Mouse (Mus musculus) megakaryocyte progenitor cell, adult 5-6 weeks (primary cell): Measurements from ENCODE around the gene Ltb. TPM values are rescaled to one million over a fixed set of nuclear protein-coding genes. Genes with fewer than 3 reads are reported as not detected.
A peak's percentile ranks its signal among the peaks of the same experiment; 100 is the strongest.
"Not testable (repeated sequence)": the region's sequence is repeated elsewhere in the genome, so short reads cannot be mapped to it uniquely, and the experiment has no call there.

Source experiments
- ATAC-seq: replicated peaks from 2 replicates; pipeline ENCODE4 v1.8.0; 2016; ENCODE audit warnings: mild to moderate bottlenecking, moderate TSS enrichment, inconsistent platforms; ENCODE audit not compliant: poor library complexity
- total RNA-seq, 2 experiments: library from RNA; stranded (forward) in 1 of 2; stranded (reverse) in 1 of 2; fragments of 157-497, 149-512 nt in 1 of 2; fragments of 200-1000 nt in 1 of 2; gene quantifications; 2 replicates each; pipeline versions ENCODE4 v1.2.3 to v1.2.4; 2015 to 2017

Ltb gene
- total RNA-seq, 2 experiments from 2014 or later: 0.81 to 4.4 TPM

DNA sequence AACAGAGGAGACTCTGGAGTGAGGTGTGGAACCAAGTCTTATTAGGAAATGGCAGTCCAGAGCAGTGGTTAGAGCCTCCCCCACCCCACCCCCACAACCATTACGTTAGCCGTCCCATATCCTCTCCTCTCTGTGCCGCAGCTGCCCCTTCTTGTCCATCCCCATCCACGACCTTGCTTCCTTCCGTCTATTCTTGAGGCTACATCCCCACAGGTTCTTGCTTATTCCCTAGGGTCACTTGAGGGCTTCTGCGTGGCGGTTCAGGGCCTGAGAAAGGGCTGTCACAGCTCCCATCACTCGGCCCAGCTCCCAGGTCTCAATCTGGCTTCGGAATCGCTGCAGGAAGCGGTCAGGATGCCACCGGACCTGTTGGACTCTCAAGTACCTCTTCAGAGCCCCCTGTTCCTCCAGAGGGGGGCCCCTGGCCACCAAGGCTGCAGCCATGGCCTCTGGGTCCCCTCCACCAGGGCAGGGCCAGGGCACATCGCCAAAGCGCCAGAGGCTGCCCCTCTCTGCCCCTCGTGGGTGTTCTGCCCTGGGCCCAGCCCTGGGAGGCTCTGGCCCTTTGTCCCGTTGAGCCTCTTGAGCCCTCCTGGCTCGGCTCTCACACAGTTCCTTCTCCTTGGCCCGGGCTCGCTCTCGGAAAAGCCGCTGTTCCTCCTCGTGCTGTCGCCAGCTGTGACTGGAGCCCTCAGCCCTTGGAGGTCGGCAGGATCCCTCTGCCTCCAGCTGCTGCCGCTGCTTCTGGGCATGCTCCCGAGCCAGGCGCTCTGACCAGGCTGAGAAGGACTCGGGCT, 26.1 kb downstream of the Ltb start, which contains the start of gene Gm16181:
Gene Gm16181 (plus strand): TSS at position 679 of the 797 bp plus-strand sequence.
- peak; percentile 12; the same call in 1 of the 2 replicates for ATAC-seq

DNA sequence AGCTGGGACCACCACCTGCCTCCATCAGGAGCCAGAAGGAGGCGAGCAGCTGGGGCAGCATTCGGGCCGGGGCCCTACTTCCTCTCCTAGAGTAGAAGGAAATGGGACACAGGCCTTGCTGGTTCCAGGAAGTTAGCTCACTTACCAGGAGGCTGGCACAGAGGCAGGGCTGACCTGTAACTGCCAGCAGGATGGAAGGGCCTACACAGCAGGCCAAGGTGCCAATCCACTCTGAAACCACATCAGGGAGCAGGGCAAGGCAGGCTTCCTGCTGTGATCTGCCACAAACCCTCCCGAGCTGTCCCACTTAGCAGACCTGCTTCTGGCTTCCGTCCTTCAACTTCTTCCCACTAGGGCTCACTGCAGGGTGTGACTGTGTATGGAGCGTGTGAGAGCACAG, 28.1 kb downstream of the Ltb start:
- ATAC-seq: peak; percentile 49

DNA sequence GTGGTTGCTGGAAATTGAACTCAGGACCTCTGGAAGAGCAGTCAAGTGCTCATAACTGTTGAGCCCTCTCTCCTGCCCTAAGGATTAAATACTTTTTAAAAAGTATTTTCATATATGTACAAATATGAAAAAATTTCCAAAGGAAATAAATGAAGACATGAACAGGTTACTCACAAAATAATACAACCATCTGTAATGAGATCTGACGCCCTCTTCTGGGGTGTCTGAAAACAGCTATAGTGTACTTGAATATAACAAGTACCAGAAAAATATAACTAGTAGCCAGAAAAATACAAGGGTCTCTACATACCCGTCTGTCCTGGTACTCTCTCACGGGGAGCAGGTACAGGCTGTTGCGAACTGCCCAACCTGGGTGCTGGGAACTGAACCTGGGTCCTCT, 30.4 kb downstream of the Ltb start:
- ATAC-seq: no peak

DNA sequence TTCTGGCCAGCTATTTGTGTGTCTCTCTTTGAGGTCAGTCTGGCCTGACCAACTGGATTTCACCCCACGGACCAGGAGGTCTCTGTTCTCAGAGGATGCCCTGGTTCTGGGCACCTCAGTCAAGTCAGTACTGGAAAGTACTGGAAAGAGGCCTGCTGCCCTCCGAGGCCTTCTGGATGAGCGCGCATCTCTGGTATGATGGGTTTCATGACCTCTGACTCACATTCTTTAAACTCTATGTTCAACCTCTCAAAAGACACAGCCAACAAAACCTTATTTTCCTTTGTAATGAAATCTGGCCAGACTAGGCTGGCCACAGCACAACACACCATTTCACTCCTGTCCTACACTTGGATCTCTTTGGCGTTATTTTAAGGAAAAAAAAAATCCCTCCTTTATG, 31.2 kb downstream of the Ltb start:
- ATAC-seq: no peak

DNA sequence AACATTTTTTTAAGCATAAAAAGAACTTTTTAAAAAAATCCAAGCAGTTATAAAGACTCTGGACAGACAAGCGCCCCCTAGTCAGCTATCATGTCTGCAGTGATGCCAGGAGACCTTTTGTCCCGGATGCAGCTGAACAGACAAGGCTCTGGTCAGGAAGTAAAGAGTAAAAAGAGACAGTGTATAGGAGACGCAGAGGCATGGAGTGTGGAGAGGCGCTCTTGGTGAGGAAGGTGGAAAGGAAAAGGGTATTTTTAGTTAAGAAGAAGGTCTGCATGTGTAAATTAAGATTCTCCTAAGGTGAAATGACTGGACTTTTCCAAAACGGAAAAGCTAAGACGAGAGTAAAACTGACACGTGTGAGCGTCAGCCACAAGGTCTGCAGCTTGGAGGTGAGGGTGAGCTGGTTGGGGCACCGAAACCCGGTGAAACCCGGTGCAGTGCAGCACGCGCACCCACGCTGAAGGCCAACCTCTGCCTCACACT, 32.4 kb downstream of the Ltb start:
- no peak for ATAC-seq

DNA sequence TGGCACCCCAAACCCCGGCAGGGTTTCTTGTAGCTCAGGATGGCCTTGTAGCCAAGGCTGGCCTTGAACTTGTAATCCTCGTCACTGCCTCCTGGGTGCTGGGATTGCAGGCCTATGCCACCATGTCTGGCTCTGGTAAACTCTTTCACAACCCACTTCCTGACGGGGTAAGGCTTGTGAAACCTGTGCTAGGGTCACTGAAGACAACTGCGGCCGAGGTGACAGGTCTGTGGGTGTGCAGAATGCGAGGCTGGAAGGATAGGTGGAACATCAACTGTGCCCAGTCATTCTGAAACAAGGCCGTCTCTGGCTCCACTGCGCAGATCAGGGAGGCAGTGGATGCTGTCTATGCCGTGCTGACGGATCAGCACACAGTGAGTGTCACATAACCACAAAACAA, 36.8 kb downstream of the Ltb start:
- ATAC-seq: peak; percentile 32

DNA sequence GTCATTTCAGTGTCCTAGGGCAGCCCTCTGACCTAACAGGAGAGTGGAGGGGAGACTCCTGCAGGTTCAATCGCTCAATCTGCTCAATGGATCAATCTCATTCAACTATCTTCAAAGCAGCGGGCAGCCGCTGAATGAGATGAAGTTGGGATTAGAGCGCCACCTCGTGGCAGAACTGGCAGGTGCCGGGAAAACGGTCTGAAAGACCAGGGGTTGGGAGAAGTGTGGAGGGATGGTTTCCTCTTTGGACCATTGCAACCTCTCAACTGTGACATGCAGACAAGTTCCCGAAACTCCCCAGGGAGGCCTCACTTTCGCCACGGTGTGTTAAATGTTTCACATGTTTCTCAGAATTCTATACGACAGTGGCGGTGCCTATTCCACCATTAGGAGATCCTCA, 37.8 kb downstream of the Ltb start:
- peak; percentile 32 for ATAC-seq

DNA sequence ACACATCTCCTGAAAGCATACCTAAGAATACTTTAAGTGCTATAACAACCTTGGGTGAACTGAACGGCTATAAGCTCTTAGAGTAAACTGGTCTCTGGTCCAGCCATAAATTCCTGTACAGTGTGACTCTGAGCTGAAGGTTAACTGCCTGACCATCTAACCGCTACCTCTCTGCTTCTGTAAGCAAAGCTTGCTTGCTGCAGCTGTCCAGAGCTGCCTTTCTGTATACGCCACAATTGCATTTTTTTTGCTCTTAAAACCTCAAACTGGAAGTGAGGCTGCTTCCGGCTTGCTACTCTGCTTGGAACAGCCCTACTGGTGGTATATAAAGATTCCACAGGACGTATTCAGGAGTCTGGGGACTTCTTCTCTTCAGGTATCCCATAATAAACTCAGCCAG, 38.4 kb downstream of the Ltb start:
- no peak for ATAC-seq

DNA sequence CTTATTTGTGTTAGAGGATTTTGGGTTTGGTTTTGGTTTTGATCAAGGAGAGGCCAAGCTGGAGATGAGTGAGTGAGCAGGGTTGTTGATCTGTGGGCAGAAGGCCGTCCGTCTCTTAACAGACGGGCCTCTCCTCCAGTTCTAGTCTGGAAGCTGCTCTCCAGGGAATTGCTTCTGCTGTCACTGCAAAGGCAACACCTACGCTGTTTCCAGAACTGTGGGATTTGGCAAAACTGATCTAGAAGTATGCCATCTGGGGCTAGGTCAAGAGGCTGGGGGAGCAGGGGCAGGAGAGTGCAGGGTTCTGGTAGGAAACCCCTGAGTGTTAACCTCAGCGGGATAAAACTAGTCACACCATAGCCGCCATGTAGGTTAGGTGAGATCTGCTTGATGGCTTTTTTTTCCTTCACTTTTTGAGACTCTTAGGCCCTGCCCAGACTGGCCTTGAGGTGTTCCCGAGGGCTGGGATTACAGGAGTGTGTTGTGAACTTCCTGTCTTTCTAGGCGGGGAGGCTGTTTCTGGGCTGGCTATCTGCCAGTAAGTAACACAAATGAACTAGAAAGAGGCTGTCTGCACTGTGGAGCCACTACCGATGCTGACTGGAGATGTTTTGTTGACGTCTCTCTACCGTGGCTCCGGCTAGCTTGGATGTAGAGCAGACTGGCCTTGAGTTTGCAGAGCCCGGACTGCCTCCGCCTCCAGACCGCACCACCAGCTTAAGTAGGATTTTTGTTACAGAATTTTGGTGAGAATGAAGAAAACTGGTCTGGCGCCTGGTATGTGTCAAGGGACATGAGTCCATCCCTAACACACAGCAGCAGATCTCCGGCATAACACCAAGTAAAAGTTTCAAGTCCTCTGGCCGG, 39.1 kb downstream of the Ltb start, which contains the start of gene Atp6v1g2:
Gene Atp6v1g2 (plus strand): TSS at position 547 of the 867 bp plus-strand sequence.
- no peak for ATAC-seq

DNA sequence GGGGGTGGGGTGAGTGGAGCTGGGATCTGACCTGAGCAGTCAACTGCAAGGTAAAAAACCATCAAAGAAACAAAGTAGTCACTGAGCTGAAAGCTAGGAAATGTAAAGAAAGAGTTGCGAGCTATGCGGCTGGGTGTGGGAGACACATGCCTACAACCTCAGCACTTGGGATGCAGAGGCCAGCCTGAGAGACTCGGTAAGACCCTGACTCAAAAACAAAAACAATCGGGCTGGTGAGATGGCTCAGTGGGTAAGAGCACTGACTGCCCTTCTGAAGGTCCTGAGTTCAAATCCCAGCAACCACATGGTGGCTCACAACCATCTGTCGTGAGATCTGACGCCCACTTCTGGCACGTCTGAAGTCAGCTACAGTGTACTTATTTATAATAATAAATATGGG, 39.9 kb downstream of the Ltb start:
- not testable (repeated sequence) for ATAC-seq

DNA sequence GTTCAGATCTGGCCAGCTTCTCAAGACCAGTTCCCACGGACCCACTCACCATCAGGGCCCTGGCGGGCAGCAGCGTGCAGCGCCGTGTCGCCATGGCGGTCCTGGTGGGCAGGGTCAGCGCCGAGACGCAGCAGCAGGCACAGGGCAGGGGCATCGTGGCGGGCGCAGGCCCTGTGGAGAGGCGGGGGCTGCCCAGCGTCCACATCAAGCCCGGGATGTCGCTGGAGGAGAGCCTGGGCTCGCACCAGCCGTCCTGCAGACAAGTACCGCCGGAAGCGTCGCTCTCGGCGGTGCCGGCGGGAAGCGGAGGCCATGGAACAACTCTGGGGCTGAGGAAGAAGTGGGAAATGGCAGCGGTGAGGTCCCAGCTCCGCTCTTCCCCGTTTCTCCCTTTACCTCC, 40.7 kb downstream of the Ltb start:
- no peak for ATAC-seq

DNA sequence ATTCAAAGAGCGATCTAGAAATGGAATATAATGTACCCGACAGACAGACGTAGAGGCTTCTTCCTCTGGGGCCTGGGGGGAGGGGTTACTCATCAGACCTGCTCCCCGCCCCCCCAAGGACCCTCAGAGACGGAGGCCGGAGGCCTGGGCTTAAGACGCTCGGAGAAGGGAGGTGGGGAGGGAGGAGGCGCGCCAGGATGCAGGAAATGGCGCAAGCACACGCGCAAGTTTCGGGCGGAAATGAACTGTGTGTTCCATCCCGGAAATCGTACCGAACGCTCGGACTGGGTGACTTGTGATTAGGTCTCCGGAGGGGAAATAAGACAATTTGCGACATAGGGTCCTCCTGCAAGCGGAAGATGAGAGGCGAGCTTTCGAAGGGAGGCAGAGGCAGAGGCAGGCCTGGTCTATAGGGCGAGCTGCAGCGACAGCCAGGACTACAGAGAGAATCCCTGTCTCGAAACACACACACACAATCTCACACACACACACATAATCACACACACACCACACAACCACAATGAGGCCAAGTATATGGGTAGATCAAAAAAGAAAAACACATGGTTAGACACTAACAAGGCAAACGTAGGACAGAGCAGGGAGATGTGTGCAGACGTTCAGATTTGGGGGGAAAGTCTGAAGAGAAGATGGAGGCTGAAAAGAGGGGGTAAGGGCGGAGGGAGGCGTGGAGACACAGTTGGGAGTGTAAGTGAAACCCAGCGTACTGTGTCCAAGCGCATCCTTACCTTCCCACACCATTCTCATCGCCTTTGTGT, 41.6 kb downstream of the Ltb start, which contains the start of gene Nfkbil1:
Gene Nfkbil1 (minus strand): TSS at position 179 of the 776 bp plus-strand sequence.
- peak; percentile 69 for ATAC-seq

DNA sequence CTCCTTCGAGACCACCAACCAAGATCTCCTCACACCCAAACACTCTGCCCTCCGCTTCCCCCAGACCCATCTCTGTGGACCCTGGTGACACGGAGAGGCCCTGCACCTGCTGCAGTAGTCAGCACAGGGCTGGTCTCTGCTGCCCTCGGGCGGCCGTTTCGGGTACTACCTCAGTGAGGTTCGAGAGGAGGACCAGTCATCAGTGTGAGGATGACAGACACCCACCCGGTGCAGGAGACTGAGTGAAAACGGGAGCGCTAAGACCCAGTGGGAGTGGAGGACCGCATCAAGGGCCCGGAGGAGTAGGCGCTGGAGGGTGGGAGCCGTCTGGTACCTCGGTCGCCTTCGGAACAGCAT, 42.1 kb downstream of the Ltb start:
- ATAC-seq: peak; percentile 72

DNA sequence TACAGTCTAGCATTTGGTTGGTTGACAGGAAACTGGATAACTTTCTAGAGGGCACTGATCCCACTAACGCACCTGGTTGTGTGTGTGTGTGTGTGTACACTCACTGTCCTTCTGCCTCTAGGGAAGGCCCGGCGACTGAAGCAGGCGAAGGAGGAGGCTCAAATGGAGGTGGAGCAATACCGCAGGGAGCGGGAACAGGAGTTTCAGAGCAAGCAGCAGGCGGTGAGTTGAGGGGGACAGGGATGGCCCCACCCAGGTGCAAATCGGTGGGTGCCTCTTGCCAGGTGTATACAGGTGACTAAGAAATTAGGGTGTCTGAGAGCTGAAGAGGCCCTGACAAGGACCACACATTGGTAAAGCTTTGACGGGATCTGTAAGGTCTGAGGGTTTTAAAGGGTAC, 42.8 kb downstream of the Ltb start:
- no peak for ATAC-seq

DNA sequence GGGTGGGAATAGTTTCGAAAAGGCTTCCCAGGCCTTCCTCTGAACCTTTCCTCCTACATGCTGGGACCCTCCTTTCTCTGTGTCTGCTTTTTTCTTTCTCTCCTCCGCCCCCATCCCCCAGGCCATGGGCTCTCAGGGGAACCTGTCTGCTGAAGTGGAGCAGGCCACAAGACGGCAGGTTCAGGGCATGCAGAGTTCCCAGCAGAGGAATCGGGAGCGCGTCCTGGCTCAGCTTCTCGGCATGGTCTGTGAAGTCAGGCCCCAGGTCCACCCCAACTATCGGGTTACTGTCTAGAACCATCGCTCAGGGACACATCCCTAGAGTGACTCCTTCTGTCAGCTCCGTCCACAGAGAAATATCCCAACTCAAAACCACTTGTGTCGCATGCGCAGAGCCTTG, 43.3 kb downstream of the Ltb start:
- no peak for ATAC-seq

DNA sequence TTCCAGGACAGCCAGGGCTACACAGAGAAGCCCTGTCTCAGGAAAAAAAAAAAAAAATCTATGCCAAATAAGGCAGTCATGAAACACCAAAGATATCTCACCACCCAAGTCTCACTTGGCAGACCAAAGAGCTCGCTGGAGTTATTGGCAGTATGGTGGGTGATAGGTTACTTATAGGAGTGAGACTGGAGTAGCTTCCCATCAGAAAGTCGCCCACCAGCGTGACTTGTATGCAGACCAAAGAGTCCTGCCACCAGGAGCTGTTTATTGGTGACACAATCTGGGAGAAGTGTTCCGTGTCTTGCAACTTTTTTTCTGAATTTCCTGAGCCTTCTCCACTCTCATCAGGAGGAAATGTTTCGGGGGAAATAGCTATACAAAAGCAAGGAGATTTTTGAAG, 45.5 kb downstream of the Ltb start:
- no peak for ATAC-seq

DNA sequence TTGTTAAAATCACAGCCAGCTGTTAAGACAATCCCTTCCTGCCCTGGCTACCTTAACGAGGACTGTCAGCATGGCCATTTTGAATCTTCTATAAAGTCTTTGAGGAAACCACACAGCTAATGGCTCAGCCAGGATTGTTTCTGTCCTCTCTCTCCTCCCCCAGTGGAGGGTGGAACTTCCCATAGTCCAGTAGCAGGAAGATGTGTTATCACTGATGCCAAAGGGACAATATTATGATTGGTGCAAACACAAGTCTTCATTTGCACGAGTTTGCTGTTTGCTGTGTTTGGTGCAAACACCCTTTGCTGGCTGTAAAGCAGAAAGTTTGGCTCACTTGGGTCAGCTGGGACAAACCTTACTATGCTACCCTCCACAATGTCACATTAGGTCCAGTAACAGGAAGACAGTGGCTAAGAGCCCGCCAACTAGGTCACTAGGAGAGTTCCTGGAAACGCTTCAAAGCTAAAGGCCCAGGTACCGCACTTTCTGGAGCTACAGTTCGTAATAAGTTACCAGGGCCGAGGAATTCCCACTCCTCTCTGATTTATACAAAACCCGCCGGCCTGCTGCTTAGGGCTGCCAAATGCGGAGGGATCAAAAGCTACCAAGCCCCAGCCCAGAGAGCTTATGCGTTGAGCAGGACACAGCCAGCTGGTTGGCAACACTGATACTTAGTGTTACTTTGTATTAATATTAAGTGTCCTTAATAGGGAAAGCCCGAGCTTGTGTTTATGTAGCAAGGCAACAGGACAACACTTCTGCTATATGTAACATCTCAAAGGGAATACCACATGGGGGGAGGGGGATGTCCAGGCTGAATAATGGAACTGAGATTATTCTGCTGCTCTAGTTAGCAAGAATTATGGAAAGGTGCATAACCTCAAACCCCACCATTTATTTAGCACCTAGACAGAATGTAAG, 46.4 kb downstream of the Ltb start:
- no peak for ATAC-seq

DNA sequence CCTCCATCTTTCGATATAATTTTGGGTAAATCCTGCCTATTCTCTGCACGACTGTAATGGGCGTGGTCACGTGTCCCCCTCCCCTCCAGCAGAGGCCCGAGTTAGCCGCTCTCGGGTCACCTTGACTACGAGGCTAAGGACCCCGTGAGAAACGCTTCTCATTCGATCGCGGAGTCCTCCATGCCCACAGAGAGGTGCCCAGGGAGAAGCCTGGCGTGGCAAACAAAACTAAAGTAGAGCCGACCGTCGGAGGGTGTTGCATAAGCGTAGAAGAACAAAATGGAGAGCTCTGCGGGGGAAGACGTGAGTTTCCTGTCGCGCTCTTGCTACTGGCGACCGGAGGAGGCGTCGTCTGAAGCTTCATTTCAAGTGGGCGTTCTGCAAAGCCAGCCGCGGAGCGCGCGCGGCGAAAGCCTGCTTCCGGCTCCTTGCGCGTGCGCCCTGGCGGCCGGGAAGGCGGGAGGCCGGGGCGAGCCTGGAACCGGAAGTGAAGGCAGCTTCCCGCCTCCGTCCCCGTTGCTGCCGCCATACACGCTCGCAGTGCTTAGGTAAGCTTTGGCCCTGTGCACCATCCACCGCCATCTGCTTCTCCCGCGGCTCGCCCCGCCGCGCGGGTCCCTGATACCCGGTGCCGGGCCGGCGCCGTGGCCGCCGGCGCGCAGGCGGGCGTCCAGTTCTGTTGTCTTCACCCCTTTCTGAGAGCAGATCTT, 47.2 kb downstream of the Ltb start, which contains the start of gene Ddx39b:
Gene Ddx39b (plus strand): TSS at position 442 of the 710 bp plus-strand sequence.
- ATAC-seq: peak; percentile 58
